Mouse (Mus musculus): Measurements from ENCODE around the gene Tctex1d2.
"Not testable (repeated sequence)": the region's sequence is repeated elsewhere in the genome, so short reads cannot be mapped to it uniquely, and the experiment has no call there.

Tctex1d2 gene

DNA sequence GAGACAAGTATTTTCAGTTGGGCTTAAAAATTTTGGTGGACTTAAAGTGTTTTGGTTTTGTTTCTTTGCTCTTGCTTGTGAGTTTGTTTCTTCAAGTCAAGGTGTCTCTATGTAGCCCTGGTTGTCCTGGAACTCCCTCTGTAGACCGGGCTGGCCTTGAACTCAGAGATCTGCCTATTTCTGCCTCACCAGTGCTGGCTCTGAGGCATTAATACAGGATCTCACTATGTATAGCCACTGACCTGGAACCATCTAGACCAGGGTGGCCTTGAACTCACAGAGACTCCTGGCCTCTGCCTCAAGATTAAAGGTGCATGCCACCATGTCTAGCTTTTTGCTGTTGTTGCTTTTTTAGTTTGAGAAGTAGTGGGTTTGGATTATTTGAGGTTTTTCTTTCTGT is 12.4 kb downstream of the Tctex1d2 start:
- no peak for DNase-seq

DNA sequence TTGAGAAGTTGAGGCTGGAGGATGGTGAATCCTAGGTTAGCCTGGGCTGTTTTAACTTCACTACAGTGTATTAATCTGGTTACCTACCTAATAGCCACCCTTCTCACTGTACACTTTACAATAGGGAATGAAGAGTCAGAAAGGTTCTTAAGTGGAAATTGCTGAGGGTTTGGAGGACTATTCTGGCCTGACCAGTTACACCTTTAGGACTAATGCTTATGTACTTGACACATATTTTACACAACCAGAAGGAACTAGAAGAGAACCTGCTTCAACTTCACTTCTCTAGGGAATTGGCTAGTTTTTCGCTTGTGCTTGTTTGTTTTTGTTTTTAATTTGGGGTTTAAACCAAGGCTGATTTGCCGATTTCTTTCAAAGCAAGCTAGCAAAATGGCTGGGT is 13.6 kb downstream of the Tctex1d2 start:
- DNase-seq = no peak

GRCm38 (mm10) chr16:32434066-32434465 is 14.6 kb downstream of the Tctex1d2 start:
- DNase-seq = peak; percentile 70 to 77

- no peak for DNase-seq
These were observed 15.2 kb downstream of the Tctex1d2 start for GRCm38 (mm10) chr16:32434691-32435090.

- no peak for DNase-seq
These were observed 17.2 kb downstream of the Tctex1d2 start for GRCm38 (mm10) chr16:32436657-32437056.

DNA sequence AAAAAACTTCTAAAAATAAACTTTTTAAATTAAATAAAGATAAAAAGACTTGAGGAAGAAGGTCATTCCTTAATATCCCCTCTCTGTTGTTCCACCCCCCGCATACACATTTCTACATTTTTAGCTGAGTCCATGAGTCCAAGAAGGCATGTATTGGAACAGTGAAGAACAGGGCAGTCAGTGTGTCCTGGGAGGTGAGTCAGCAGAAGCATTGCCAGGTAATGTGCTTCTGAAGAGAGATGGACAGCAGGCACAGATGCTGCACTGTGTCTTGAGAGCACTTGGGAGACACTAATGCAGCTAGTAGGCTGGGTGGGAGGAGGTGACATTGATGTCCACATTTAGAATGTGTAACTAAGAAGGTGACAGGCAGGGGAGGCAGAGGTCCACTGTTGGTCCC is 17.8 kb downstream of the Tctex1d2 start:
- DNase-seq = no peak

DNA sequence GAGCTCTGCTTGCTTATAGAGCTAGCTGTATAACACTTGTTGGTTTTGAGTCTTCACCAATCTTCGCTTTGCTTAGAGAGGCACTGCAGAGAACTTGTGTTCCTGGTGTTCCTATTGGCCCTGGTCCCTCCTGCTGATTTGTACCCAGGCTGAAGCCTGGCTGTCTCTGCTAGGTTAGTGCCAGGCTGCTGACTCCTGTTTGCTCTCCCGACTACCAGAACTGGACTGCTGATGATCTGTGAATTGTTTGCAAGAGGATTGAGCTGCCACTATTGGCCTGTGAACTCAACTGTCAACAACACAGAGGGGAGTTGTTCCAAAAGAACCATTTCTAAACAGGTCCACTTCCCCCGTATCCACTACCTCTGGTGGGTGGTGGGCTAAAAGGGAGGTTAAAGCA is 21.9 kb downstream of the Tctex1d2 start:
- no peak for DNase-seq

GRCm38 (mm10) chr16:32444615-32445014 is 25.1 kb downstream of the Tctex1d2 start:
- DNase-seq = not testable (repeated sequence)

DNA sequence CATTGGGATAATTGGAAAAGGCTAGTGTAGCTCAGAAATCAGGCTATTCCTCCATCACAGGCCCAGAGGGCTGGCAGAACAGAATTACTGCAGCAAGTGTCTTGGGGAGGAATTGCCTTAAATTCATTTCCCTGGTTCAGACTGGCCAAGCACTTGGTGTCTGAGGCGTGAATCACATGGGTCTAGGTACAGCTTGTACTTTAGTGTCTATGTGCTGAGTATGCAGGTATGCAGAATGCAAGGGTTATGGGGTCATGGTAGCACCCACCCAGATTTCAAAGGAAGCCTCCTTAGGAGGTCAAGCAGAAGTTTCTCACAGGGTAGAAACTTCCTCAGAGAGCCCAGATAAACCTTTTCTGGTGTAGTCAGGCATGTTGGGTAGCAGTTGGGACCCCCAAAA is 26.1 kb downstream of the Tctex1d2 start:
- no peak for DNase-seq

GRCm38 (mm10) chr16:32446563-32447138 is 27.1 kb downstream of the Tctex1d2 start:
- no peak for DNase-seq

DNA sequence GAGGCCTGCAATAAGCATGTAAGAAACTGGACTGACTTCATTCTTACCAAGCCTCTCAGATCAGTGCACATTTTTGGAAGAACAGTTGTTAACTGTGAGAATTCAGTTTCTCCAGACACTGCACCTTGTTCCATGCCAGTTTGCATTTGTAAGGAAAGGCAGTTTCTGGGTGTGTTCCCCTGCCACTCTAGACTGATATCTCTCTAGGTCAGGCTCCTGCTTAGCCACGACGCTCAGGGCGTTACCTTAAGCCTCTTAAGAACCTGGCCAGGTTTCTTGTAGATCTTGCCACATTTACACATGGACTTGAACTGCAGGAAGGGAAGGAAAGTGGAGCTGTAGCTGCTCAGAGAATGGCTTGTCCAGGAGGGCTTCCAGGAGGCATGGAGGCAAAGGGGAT is 30.2 kb downstream of the Tctex1d2 start:
- no peak for DNase-seq

DNA sequence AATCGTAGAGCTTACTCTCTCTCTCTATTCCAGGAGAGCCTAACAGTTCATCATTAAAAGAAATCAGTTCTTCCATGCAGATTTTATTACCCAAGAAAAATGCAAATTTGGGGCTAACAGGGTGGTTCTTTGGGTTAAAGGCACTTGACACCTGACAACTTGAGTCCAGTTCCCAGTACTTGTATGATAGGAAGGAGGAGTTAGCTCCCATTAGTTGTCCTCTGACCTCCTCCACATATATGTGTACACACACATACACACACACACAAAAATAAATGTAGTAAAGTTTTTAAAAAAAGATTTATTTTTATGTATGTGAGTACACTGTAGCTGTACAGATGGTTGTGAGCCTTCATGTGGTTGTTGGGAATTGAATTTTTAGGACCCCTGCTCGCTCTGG is 30.6 kb downstream of the Tctex1d2 start:
- DNase-seq = no peak

DNA sequence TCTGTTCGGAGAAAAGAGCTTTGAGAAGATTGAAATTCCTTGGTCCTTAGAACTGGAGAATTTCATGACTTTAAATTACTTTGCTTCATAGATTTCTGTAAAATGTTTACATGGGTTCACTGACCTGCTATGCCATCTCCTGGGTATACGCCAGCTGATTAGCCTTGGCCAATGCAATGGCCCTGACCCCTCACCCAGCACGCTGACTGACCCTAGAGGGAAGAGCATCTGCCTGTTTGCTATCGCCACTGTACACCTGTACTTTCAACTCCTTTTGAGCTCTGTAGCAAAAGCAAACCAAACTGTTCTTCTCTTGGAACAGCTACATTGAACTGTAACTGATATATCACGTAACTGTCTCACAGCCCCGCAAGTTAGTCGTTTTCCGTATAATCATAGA is 33.6 kb downstream of the Tctex1d2 start:
- no peak for DNase-seq

DNA sequence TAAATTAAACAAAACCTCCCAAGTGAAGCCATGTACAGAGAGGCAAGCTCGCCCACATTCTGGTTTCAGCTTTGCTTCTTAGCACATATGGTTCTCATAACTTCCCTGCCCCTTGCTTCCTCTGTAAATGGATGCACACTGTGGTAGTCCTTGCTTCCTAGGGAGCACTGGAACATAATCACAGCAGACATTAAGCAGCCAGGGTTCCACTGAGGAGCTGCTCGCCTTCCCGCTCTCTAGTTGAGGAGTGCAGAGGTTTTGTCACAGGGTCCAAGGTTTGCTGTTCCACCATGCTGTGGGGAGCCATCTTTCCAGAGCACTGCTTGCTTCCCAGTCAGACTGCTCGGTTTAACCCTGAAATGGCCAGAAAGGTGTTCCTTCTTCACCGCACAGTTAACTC is 35.1 kb downstream of the Tctex1d2 start:
- DNase-seq = no peak

DNA sequence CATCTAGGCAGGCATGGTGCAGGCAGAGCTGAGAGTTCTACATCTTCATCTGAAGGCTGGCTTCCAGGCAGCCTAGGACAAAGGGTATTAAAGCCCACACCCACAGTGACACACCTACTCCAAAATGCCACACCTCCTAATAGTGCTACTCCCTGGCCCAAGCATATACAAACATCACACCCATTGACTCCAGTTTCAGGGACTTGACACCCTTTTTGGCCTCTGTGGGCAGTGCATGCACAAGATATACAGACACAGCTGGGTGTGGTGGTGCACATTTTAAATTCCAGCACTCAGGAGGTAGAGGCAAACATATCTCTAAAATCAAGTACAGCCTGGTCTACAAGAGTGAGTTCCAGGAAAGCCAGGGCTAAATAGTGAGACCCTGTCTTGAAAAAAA is 36.6 kb downstream of the Tctex1d2 start:
- DNase-seq = no peak

- DNase-seq = no peak
These were observed 37.3 kb downstream of the Tctex1d2 start for GRCm38 (mm10) chr16:32456761-32457160.

GRCm38 (mm10) chr16:32457589-32458386 is 38.3 kb downstream of the Tctex1d2 start:
- peak; percentile 44 to 72 for DNase-seq

GRCm38 (mm10) chr16:32460518-32460917 is 41.0 kb downstream of the Tctex1d2 start:
- peak in 1 of 2 experiments; percentile 14 for DNase-seq

DNA sequence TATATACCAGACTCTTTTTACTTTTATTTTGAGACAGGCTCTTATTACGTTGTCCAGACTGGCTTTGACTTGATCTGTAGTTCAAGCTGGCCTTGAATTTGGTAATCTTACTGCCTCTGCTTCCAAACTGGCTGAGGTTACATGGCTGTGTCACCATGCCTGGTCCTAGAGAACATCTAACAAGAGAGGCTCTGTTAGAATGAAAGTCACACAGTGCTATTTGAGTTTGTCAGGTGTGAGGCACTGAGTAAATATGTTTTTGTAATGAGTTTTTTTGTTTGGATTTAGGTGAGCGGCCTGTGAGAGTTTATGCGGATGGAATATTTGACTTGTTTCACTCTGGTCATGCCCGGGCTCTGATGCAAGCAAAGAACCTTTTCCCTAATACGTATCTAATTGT is 42.2 kb downstream of the Tctex1d2 start:
- DNase-seq = no peak

- DNase-seq = no peak
These were observed 43.4 kb downstream of the Tctex1d2 start for GRCm38 (mm10) chr16:32462950-32463349.

- no peak for DNase-seq
These were observed 43.9 kb downstream of the Tctex1d2 start for GRCm38 (mm10) chr16:32463426-32463825.

- DNase-seq = no peak
These were observed 45.4 kb downstream of the Tctex1d2 start for GRCm38 (mm10) chr16:32464908-32465307.

DNA sequence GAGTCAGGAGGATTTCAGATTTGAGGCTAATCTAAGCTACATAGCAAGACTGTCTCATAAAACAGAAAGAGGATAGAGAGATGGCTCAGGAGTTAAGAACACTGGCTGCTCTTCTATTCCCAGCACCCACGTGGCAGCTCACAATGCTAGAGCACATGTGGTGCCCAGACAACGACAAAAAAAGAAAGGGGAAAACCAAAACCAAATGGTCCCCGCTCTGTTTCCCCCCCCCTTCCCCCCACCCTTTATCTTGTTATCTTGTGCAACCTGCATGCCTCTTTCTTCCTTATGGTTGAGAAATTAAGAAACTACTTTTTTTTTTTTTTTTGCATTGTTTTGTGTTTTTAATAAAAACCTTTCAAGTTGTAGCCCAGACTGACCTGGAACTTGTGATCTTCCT is 49.0 kb downstream of the Tctex1d2 start:
- no peak for DNase-seq

DNA sequence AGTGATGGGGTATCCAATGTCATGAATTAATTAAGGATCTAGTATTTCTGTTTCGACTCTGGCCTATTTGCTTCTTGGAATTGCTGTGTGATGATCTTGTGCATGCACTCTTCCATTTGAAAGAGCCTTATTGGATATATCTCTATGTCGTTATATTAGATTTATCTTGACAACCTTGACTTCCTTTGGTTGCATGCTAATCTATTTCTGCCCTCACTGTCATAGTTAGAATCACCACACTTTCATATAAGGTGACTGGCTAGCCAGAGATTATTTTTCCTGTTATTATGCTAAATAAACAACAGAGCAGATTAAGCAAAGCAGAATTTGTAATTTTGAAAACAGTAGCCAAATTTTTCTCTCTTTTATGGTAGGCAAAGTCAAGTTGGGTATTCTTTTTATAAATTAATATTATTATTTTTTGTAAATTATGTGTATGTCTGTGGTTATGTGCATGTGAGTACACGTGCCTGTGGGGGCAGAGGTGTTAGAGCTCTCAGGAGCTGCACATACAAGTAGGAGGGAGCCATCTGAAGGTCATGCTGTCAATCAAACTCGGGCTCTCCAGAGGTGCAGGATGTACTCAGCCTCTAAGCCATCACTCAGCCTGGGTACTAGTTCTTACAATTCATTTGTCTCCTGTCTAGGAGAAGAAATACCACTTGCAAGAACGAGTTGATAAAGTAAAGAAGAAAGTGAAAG is 50.1 kb downstream of the Tctex1d2 start:
- DNase-seq = no peak
